Mouse (Mus musculus): Measurements from ENCODE around the gene Tmed4. TPM values are rescaled to one million over a fixed set of nuclear protein-coding genes. Genes with fewer than 3 reads are reported as not detected.
"Not testable (repeated sequence)": the region's sequence is repeated elsewhere in the genome, so short reads cannot be mapped to it uniquely, and the experiment has no call there.

The Tmed4 gene
- polyA plus RNA-seq, 1 experiment from 2014 or later = 119 TPM

DNA sequence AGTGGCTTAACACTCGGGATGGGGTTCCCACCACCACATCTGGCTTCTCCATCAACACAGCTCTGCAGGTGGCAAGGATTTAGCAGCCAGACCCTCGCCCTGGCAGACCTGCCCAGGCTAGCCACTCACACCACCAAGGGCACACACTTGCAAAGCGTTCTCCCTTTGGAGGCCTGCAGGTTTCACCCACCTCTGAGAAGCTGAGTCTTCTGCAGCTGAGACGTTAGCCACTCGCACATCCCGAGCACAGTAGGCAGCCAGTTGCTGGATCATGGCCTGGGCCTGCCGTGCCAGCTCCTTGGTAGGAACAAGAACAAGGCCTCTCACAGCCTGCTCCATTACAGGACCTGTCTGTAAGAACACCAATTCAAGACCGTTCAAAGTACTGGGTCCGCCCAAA, 8.0 kb downstream of the Tmed4 start:
- peaks cover 8% of the 10 kb centered on the region for H3K4me1 ChIP-seq (ENCODE audit: control insufficient read depth, insufficient read depth, low read length)
- H3K4me2 ChIP-seq (replicated peaks; ENCODE audit: low read depth, low read length) = peak overlapping the region; percentile 97
- H3K4me3 ChIP-seq (ENCODE audit: low read depth, low read length) = peak overlapping the region; percentile 97
- H3K9ac ChIP-seq (replicated peaks; ENCODE audit: low read depth, low read length) = peak overlapping the region; percentile 89
- no peaks in the 10 kb centered on the region for H3K27me3 ChIP-seq (ENCODE audit: control insufficient read depth, insufficient read depth, low read length)
- peaks cover 52% of the 10 kb centered on the region for H3K36me3 ChIP-seq (ENCODE audit: control insufficient read depth, insufficient read depth, low read length)
- ATAC-seq (ENCODE audit: insufficient number of reproducible peaks, insufficient read depth, low FRiP score, low read depth) = no peak
- 76% methylated on average over 9 of the region's 9 CpGs for WGBS
- H3K27ac ChIP-seq (ENCODE audit: low read length) = no peak overlapping the region
- no peaks in the 10 kb centered on the region for H3K9me3 ChIP-seq (ENCODE audit: control insufficient read depth, low read depth, low read length)

DNA sequence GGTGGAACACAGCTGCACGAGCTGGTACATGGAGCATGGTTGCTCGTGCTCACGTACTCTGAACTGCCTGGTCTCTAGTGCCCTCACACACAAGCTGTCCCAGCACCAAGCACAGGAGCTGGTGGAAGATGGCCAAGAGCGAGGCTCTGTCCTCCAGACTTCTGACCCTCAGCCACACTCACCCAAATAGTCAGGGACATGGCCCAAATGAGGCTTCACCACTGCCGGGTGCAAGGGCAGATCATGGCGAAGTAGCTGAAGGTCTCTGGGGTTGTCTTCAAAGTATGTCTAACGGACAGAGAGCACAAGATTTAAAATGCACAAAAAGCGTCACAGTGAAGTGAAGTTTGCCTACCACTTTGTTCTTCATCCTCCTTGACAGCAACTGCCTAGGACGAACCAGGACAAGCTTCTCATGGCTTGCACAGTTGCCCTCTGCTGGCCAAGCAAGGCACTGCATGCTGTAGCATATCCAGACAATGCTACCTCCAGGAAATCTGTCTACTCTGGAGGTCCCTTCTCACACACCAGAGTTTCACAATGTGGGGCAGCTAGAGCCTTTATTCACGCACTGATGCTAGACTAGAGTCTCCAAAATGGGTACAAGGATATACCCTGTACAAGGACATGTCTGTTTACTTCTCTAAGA, 13.1 kb downstream of the Tmed4 start:
- no peak for ATAC-seq (ENCODE audit: insufficient number of reproducible peaks, insufficient read depth, low FRiP score, low read depth)

DNA sequence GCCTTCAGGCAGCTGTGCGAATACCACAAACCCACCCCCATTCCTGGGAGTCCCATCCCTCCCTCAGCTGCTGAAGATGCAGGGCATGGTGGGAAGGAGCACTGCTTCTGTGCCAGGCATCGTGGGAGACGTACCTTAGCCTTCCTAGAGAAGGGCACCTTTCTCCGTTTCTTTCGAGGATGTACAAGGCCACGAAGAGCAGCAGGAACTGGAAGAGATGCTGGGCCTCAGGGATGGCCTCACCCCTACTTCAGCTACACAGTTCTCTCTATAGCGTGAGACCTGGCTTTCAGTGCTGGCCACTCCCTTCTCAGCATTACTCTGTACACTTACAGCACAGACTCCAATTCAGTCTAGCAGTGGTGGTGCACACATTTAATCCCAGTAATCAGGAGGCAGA, 15.3 kb downstream of the Tmed4 start:
- ATAC-seq (ENCODE audit: insufficient number of reproducible peaks, insufficient read depth, low FRiP score, low read depth) = no peak
- Histone ChIP-seq H3K4me3 (ENCODE audit: low read depth, low read length) (no peak overlapping the region), H3K27ac (ENCODE audit: low read length) (no peak overlapping the region), H3K27me3 (ENCODE audit: control insufficient read depth, insufficient read depth, low read length) (no peaks in the 10 kb centered on the region), H3K9me3 (ENCODE audit: control insufficient read depth, low read depth, low read length) (no peaks in the 10 kb centered on the region), H3K4me2 (replicated peaks; ENCODE audit: low read depth, low read length) (no peak overlapping the region), H3K9ac (replicated peaks; ENCODE audit: low read depth, low read length) (no peak overlapping the region), H3K36me3 (ENCODE audit: control insufficient read depth, insufficient read depth, low read length) (peaks cover 56% of the 10 kb centered on the region), H3K4me1 (ENCODE audit: control insufficient read depth, insufficient read depth, low read length) (no peaks in the 10 kb centered on the region)
- WGBS = 94% methylated on average over 7 of the region's 7 CpGs

More for the DNA sequence above, 13.1 kb downstream of the Tmed4 start:
- Histone ChIP-seq H3K27ac (ENCODE audit: low read length) (no peak overlapping the region), H3K9ac (replicated peaks; ENCODE audit: low read depth, low read length) (no peak overlapping the region), H3K36me3 (ENCODE audit: control insufficient read depth, insufficient read depth, low read length) (peaks cover 77% of the 10 kb centered on the region), H3K4me1 (ENCODE audit: control insufficient read depth, insufficient read depth, low read length) (peaks cover 3% of the 10 kb centered on the region), H3K27me3 (ENCODE audit: control insufficient read depth, insufficient read depth, low read length) (no peaks in the 10 kb centered on the region), H3K4me2 (replicated peaks; ENCODE audit: low read depth, low read length) (no peak overlapping the region), H3K4me3 (ENCODE audit: low read depth, low read length) (no peak overlapping the region), H3K9me3 (ENCODE audit: control insufficient read depth, low read depth, low read length) (no peaks in the 10 kb centered on the region)
- 80% methylated on average over 10 of the region's 10 CpGs for WGBS

DNA sequence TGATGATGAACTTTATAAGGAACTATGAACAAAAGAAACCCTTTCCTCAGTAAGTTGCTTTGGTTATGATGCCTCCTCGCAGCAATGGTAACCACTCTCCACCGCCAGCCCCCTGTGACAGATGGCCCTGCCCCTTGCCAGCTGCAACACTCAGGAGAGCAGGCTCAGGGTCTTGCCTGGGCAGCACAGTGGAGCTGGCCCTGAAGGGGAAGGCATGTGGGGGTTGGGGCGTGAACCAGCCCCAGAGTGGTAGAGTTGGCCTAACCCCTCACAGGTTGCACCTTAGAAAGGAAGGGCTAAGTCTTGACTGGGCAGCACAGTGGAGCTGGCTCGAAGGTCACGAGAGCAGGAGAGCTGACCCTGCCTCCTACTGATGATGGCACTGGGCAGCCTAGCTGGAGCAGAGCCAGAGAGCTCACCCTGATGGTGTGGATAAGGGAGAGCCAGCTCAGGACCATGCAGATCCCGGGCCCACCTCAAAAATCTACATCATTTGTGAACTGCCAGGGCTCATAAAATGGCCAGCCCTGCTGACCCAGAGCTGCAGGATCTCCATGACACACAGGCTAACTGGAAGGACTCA, 18.1 kb downstream of the Tmed4 start:
- 62% methylated on average over 6 of the region's 6 CpGs for WGBS
- no peaks in the 10 kb centered on the region for H3K27me3 ChIP-seq (ENCODE audit: control insufficient read depth, insufficient read depth, low read length)
- H3K4me3 ChIP-seq (ENCODE audit: low read depth, low read length) = no peak overlapping the region
- H3K4me1 ChIP-seq (ENCODE audit: control insufficient read depth, insufficient read depth, low read length) = no peaks in the 10 kb centered on the region
- H3K4me2 ChIP-seq (replicated peaks; ENCODE audit: low read depth, low read length) = no peak overlapping the region
- no peaks in the 10 kb centered on the region for H3K9me3 ChIP-seq (ENCODE audit: control insufficient read depth, low read depth, low read length)
- peaks cover 34% of the 10 kb centered on the region for H3K36me3 ChIP-seq (ENCODE audit: control insufficient read depth, insufficient read depth, low read length)
- no peak overlapping the region for H3K27ac ChIP-seq (ENCODE audit: low read length)
- H3K9ac ChIP-seq (replicated peaks; ENCODE audit: low read depth, low read length) = no peak overlapping the region
- ATAC-seq (ENCODE audit: insufficient number of reproducible peaks, insufficient read depth, low FRiP score, low read depth) = no peak

DNA sequence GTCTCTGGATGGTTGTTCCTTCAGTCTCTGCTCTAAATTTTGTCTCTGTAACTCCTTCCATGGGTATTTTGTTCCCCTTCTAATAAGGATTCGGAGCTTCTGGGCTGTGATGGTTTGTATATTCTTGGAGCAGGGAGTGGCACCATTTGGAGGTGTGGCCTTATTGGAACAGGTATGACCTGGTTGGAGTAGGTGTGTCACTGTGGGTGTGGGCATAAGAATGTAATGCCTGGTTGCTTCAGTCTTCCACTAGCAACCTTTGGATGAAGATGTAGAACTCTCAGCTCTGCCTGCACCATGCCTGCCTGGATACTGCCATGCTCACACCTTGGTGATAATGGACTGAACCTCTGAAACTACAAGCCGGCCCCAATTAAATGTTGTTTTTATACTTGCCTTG, 20.1 kb downstream of the Tmed4 start:
- H3K27me3 ChIP-seq (ENCODE audit: control insufficient read depth, insufficient read depth, low read length); ATAC-seq (ENCODE audit: insufficient number of reproducible peaks, insufficient read depth, low FRiP score, low read depth); H3K4me2 ChIP-seq (replicated peaks; ENCODE audit: low read depth, low read length); H3K4me1 ChIP-seq (ENCODE audit: control insufficient read depth, insufficient read depth, low read length); H3K9ac ChIP-seq (replicated peaks; ENCODE audit: low read depth, low read length); H3K9me3 ChIP-seq (ENCODE audit: control insufficient read depth, low read depth, low read length); H3K4me3 ChIP-seq (ENCODE audit: low read depth, low read length); H3K27ac ChIP-seq (ENCODE audit: low read length): not testable (repeated sequence)
- peaks cover 15% of the 10 kb centered on the region for H3K36me3 ChIP-seq (ENCODE audit: control insufficient read depth, insufficient read depth, low read length)
- WGBS = 82% methylated on average over 2 of the region's 2 CpGs

DNA sequence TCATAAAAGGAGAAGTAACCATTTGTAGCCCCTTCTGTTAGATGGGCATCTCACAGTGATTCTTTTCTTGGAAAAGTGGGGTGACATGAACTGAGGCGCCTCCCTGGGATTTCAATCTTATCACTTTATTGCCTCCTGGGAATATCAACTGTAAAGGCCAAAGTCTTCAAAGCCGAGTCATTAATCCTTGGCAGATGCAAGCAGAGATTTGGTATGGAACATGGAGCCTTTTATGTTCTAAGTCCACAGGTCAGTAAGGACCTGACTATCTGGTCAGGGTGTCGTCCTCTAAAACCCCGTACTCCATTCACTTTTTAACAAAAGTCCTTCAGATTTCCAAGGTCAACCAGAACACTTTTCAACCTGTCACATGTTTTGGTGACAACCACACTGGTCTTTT, 21.8 kb downstream of the Tmed4 start:
- Histone ChIP-seq H3K9ac (replicated peaks; ENCODE audit: low read depth, low read length) (no peak overlapping the region), H3K27me3 (ENCODE audit: control insufficient read depth, insufficient read depth, low read length) (no peaks in the 10 kb centered on the region), H3K4me3 (ENCODE audit: low read depth, low read length) (no peak overlapping the region), H3K4me1 (ENCODE audit: control insufficient read depth, insufficient read depth, low read length) (no peaks in the 10 kb centered on the region), H3K36me3 (ENCODE audit: control insufficient read depth, insufficient read depth, low read length) (no peaks in the 10 kb centered on the region), H3K27ac (ENCODE audit: low read length) (no peak overlapping the region), H3K9me3 (ENCODE audit: control insufficient read depth, low read depth, low read length) (no peaks in the 10 kb centered on the region), H3K4me2 (replicated peaks; ENCODE audit: low read depth, low read length) (no peak overlapping the region)
- 79% methylated on average over 4 of the region's 4 CpGs for WGBS
- no peak for ATAC-seq (ENCODE audit: insufficient number of reproducible peaks, insufficient read depth, low FRiP score, low read depth)

DNA sequence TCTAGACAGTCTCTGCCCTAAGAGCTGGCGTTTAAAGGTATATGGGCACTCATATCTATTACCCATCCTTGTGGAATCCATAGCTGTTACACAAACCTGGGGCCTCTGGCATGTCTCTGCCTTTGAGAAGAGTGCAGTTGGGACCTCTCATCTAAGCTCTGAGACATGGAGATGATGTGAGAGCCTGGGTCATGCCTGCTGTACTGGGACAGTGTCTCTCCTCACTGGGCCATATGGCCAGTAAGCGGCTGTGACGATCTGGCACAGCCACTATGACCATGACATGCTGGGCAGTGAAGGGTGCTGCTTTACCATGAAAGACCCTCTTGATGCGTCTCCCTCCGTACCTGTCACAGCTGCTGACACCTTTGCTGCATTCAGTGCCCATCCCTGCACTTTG, 22.4 kb downstream of the Tmed4 start:
- H3K4me2 ChIP-seq (replicated peaks; ENCODE audit: low read depth, low read length) = no peak overlapping the region
- no peaks in the 10 kb centered on the region for H3K27me3 ChIP-seq (ENCODE audit: control insufficient read depth, insufficient read depth, low read length)
- no peaks in the 10 kb centered on the region for H3K9me3 ChIP-seq (ENCODE audit: control insufficient read depth, low read depth, low read length)
- WGBS = 91% methylated on average over 5 of the region's 5 CpGs
- H3K4me3 ChIP-seq (ENCODE audit: low read depth, low read length) = no peak overlapping the region
- no peak for ATAC-seq (ENCODE audit: insufficient number of reproducible peaks, insufficient read depth, low FRiP score, low read depth)
- no peak overlapping the region for H3K27ac ChIP-seq (ENCODE audit: low read length)
- no peaks in the 10 kb centered on the region for H3K36me3 ChIP-seq (ENCODE audit: control insufficient read depth, insufficient read depth, low read length)
- no peak overlapping the region for H3K9ac ChIP-seq (replicated peaks; ENCODE audit: low read depth, low read length)
- no peaks in the 10 kb centered on the region for H3K4me1 ChIP-seq (ENCODE audit: control insufficient read depth, insufficient read depth, low read length)

DNA sequence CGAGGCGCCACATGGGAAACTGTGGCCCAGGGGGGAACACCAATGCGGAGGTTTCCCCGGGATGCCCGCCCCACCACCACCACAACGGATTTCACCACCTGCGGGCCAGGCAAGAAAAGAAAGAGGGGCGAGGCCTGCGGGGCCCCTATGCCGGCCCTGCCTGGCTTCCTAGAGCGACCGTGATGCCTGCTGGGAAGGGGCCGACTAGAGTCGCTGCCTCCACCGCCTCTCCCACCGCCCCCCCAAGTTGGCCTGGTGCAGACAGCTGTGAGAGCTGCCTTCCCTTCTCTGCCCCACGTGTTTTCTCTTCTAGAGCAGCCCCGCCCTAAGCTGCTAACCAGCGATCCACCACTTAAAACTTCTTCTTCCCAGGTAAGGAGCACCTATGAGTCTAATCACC, 30.0 kb downstream of the Tmed4 start:
- ATAC-seq (ENCODE audit: insufficient number of reproducible peaks, insufficient read depth, low FRiP score, low read depth) = no peak
- Histone ChIP-seq H3K4me3 (ENCODE audit: low read depth, low read length) (no peak overlapping the region), H3K27ac (ENCODE audit: low read length) (no peak overlapping the region), H3K9ac (replicated peaks; ENCODE audit: low read depth, low read length) (no peak overlapping the region), H3K9me3 (ENCODE audit: control insufficient read depth, low read depth, low read length) (no peaks in the 10 kb centered on the region), H3K4me1 (ENCODE audit: control insufficient read depth, insufficient read depth, low read length) (no peaks in the 10 kb centered on the region), H3K27me3 (ENCODE audit: control insufficient read depth, insufficient read depth, low read length) (no peaks in the 10 kb centered on the region), H3K36me3 (ENCODE audit: control insufficient read depth, insufficient read depth, low read length) (no peaks in the 10 kb centered on the region), H3K4me2 (replicated peaks; ENCODE audit: low read depth, low read length) (no peak overlapping the region)
- 47% methylated on average over 19 of the region's 19 CpGs for WGBS

DNA sequence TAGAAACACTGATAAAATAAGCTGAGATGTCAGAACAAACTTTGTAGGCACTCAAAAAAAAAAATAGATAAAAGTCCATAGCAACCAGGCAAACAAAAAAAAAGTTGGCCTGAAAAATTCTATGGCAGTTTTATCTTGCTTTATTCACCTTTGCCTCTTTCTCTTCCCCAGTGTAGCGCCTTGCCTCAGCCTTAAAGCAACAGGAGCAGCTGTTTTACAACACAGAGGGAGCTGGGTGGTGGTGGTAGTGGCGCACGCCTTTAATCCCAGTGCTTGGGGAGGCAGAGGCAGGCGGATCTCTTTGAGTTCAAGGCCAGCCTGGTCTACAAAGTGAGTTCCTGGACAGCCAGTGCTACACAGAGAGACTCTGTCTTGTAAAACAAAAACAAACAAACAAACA, 41.6 kb downstream of the Tmed4 start:
- 82% methylated on average over 4 of the region's 4 CpGs for WGBS
- Histone ChIP-seq H3K4me1 (ENCODE audit: control insufficient read depth, insufficient read depth, low read length) (no peaks in the 10 kb centered on the region), H3K27me3 (ENCODE audit: control insufficient read depth, insufficient read depth, low read length) (no peaks in the 10 kb centered on the region), H3K4me2 (replicated peaks; ENCODE audit: low read depth, low read length) (no peak overlapping the region), H3K4me3 (ENCODE audit: low read depth, low read length) (no peak overlapping the region), H3K36me3 (ENCODE audit: control insufficient read depth, insufficient read depth, low read length) (no peaks in the 10 kb centered on the region), H3K9ac (replicated peaks; ENCODE audit: low read depth, low read length) (no peak overlapping the region), H3K27ac (ENCODE audit: low read length) (no peak overlapping the region), H3K9me3 (ENCODE audit: control insufficient read depth, low read depth, low read length) (no peaks in the 10 kb centered on the region; the same call in 1 of the 2 replicates)
- ATAC-seq (ENCODE audit: insufficient number of reproducible peaks, insufficient read depth, low FRiP score, low read depth) = no peak
